Mouse (Mus musculus): ENCODE measurements at regions not wholly inside any gene's neighbourhood (a gene's known extent, or its start where the extent isn't known, plus 50 kb on each side); places are given as distances from the start of the nearest gene placed in this dataset.

DNA sequence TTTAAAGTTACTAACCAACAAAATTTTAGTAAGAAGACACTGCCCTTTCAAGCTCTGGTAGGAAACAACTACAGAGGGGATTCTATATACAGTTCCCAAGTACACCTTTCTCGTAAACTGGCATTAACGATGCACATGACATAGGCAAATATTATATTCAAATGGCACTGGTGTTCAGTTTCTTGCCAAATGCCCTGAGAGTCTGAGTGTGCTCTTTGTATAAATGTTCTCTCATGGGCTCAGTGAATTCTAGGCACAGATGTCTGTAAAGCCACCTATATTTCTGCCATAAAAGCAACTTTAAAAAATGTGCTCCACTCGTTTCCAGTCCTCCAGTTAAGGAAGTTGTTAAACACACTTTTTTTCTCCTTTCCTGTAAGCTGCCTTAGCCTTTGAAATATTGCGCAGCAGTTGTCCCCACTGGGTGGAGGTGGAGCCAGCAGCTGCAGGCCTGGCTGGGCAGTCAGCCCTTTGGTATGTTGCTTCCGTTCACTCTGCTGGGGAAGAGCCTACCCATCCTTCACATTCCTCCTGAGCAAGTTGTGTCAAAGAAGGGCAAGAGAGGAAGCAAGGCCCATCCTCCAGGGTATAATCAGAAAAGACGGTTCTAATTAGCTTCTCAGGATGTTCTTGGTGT lies 347.4 kb upstream of the Actbl2 start:
- Histone ChIP-seq H3K36me3 (no peaks in the 10 kb centered on the region), H3K4me1 (replicated peaks) (no peaks in the 10 kb centered on the region), H3K9me3 (no peaks in the 10 kb centered on the region), H3K9ac (no peak overlapping the region), H3K27ac (no peak overlapping the region), H3K27me3 (no peaks in the 10 kb centered on the region), H3K4me2 (no peak overlapping the region), H3K4me3 (no peak overlapping the region)
- 62% methylated on average over 6 of the region's 6 CpGs for WGBS
- ATAC-seq (ENCODE audit: low FRiP score) = no peak

DNA sequence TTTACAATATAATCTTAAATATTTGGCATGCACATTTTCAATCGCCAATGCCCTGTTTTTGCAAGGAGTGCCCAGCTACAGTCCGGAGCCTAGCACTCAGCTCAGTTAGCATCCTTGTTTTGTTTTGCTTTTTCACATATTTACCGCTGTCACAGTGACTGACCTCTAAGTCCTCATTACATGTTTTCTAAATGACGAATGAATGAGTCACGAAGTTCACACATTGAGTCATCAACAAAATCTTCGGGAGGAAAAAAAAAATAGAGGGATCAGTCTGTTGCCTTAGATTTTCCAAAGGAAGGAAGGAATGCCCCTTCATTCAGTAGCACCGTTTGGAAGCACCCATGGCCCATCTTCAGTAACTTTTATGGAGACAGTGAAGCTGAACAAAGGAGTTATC lies 342.9 kb upstream of the Actbl2 start:
- Histone ChIP-seq H3K27ac (no peak overlapping the region), H3K4me2 (no peak overlapping the region), H3K9me3 (no peaks in the 10 kb centered on the region), H3K27me3 (no peaks in the 10 kb centered on the region), H3K4me3 (no peak overlapping the region), H3K9ac (no peak overlapping the region), H3K36me3 (no peaks in the 10 kb centered on the region), H3K4me1 (replicated peaks) (no peaks in the 10 kb centered on the region)
- ATAC-seq (ENCODE audit: low FRiP score) = no peak
- 88% methylated on average over 7 of the region's 7 CpGs for WGBS

DNA sequence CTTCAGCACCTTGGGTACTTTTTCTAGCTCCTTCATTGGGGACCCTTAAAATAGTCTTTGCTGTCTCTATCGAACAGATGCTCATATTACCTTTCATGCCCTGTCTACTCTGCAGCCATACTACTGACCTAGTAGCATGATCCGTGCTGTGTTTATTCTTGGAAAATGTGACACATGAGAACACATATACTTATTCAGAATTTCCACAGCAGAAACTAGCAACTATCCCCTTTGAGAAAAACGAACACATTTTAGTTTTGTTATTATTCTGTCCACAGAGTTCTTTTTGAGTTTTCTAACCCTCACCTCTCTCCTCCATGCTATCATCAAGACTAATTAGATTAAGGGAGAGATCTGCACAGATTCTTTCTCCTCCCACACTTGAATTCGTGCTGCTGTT lies 341.6 kb upstream of the Actbl2 start:
- Histone ChIP-seq H3K9me3 (no peaks in the 10 kb centered on the region), H3K27me3 (no peaks in the 10 kb centered on the region), H3K4me1 (replicated peaks) (no peaks in the 10 kb centered on the region), H3K36me3 (no peaks in the 10 kb centered on the region), H3K9ac (no peak overlapping the region), H3K4me3 (no peak overlapping the region), H3K27ac (no peak overlapping the region), H3K4me2 (no peak overlapping the region)
- 86% methylated on average over 4 of the region's 4 CpGs for WGBS
- no peak for ATAC-seq (ENCODE audit: low FRiP score)

DNA sequence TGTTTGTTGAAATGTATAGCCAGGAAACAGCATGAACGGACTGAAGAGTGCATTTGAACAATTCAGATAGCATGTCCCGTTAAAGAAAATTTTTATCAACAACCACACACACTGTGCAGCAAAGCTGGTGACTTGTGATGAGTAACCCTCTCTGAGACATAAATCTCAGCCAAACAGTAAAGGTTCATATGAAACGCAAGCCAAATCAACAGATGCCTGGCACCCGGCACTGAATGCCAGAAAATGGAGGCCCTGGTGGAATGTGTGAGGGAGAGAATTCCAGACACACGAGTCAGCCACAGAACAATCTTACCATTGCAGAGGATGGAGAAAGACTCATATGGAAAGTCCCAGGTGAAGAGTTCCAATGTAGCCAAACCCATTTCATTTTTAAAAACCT lies 341.1 kb upstream of the Actbl2 start:
- 90% methylated on average over 5 of the region's 5 CpGs for WGBS

DNA sequence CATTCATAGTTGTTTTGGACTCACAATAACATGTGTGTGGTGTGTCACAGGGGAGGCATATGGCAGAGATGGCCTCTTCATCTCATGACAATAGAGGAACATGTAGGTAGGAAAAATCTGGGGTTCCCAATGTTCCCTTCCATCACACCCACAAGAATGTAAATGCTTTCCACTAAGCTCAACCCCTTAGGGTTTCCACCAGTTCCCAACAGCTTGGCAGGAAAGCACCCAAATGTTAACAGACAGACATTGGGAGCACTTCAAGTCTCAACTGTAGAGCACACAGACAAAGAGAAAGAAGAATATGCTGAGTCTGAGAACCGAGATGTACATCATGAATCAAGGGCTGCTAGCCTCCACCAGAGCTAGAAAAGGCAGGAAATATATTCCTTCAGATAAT lies 339.7 kb upstream of the Actbl2 start:
- Histone ChIP-seq H3K27me3 (no peaks in the 10 kb centered on the region), H3K9me3 (no peaks in the 10 kb centered on the region), H3K4me2 (no peak overlapping the region), H3K4me1 (replicated peaks) (no peaks in the 10 kb centered on the region), H3K27ac (no peak overlapping the region), H3K9ac (no peak overlapping the region), H3K4me3 (no peak overlapping the region), H3K36me3 (no peaks in the 10 kb centered on the region)
- ATAC-seq (ENCODE audit: low FRiP score) = no peak
- WGBS = 81% methylated on average over 1 of the region's 1 CpGs

More for the DNA sequence above, 341.1 kb upstream of the Actbl2 start:
- H3K4me3 ChIP-seq = no peak overlapping the region
- H3K4me1 ChIP-seq (replicated peaks) = no peaks in the 10 kb centered on the region
- no peak overlapping the region for H3K9ac ChIP-seq
- H3K9me3 ChIP-seq = no peaks in the 10 kb centered on the region
- no peak overlapping the region for H3K4me2 ChIP-seq
- no peaks in the 10 kb centered on the region for H3K36me3 ChIP-seq
- no peak for ATAC-seq (ENCODE audit: low FRiP score)
- no peak overlapping the region for H3K27ac ChIP-seq
- no peaks in the 10 kb centered on the region for H3K27me3 ChIP-seq

DNA sequence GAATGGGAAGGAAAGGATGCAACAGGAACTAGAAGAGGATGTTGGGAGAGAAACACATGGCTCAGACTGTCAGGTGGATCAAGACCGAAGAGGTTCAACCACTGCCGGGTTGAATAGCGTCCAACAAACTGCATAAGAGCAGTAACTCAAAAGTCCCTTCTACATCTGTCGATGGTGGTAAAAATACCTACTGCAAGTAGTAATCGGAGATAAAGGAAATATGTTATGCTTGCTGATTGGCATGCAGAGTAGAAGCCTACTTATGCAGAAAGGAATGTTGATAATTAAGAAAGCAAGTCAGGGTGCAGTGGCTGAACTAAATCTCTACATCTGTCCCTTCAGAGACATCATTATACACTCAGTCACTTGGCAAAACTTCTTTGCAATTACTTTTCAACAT lies 330.9 kb upstream of the Actbl2 start:
- WGBS = 95% methylated on average over 5 of the region's 5 CpGs
- H3K4me2 ChIP-seq = no peak overlapping the region
- no peaks in the 10 kb centered on the region for H3K4me1 ChIP-seq (replicated peaks)
- no peaks in the 10 kb centered on the region for H3K27me3 ChIP-seq
- H3K9ac ChIP-seq = no peak overlapping the region
- no peaks in the 10 kb centered on the region for H3K36me3 ChIP-seq
- H3K27ac ChIP-seq = no peak overlapping the region
- no peak for ATAC-seq (ENCODE audit: low FRiP score)
- H3K9me3 ChIP-seq = no peaks in the 10 kb centered on the region
- no peak overlapping the region for H3K4me3 ChIP-seq

DNA sequence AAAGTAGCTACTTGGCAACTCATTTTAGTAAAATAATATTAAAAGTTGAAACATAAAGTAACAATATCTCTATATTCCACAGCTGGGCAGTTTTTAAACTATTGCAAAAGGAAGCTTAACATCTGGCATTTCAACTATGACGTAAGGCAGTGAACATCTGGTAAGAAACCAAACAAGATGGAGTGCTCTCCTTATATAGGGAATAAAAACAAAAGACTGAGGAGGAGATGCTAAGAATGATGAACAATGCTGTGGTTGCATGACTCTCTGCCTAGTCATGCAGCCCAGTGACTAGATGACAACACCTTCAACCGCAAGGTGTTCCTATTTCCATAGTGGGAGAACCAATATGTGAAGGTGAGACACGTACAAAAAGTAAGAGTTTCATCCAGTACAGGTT lies 329.9 kb upstream of the Actbl2 start:
- no peak overlapping the region for H3K27ac ChIP-seq
- no peak overlapping the region for H3K4me3 ChIP-seq
- WGBS = 92% methylated on average over 3 of the region's 3 CpGs
- H3K9me3 ChIP-seq = no peaks in the 10 kb centered on the region
- H3K4me1 ChIP-seq (replicated peaks) = no peaks in the 10 kb centered on the region
- ATAC-seq (ENCODE audit: low FRiP score) = no peak
- no peaks in the 10 kb centered on the region for H3K36me3 ChIP-seq
- no peak overlapping the region for H3K9ac ChIP-seq
- no peak overlapping the region for H3K4me2 ChIP-seq
- no peaks in the 10 kb centered on the region for H3K27me3 ChIP-seq

DNA sequence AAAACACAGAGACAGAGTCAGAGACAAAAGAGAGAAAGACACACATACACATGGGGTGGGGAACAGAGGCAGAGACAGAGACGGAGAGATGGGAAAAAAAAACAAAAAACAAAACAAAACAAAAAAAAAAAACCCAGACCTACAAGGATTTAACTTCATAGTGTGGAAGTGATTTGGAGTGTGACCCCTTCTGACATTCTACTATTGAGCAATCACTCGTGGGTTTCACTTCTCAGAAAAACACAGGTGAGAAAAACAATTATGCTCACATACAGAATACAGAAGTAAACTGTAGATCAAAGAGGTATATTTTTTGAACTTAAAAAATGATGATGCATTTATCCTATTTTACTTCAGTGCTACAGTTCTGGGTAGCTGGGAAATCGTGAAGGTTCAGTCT lies 326.7 kb upstream of the Actbl2 start:
- ATAC-seq (ENCODE audit: low FRiP score) = no peak
- Histone ChIP-seq H3K4me1 (replicated peaks) (no peaks in the 10 kb centered on the region), H3K9me3 (no peaks in the 10 kb centered on the region), H3K4me3 (no peak overlapping the region), H3K9ac (no peak overlapping the region), H3K27me3 (no peaks in the 10 kb centered on the region), H3K27ac (no peak overlapping the region), H3K4me2 (no peak overlapping the region), H3K36me3 (no peaks in the 10 kb centered on the region)
- 82% methylated on average over 3 of the region's 3 CpGs for WGBS

DNA sequence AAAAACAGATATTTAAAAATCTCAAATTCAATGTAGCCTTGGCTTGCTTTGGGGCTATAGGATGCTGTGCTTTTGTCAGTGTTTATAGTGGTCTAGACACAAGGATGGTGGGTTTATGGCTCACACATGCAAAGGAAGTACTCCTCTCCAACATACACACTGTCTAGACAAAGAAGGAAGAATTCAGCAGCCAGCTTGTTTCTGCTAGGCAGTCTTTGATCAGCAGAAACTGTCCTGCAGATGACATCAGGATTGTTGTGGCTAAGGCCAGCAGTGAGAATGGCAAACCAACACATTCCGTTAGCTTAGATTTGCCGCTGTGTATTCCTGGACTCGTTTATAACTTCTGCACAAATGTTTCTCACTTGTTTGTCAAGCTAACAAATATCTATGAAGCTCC lies 325.9 kb upstream of the Actbl2 start:
- no peaks in the 10 kb centered on the region for H3K27me3 ChIP-seq
- 83% methylated on average over 3 of the region's 3 CpGs for WGBS

DNA sequence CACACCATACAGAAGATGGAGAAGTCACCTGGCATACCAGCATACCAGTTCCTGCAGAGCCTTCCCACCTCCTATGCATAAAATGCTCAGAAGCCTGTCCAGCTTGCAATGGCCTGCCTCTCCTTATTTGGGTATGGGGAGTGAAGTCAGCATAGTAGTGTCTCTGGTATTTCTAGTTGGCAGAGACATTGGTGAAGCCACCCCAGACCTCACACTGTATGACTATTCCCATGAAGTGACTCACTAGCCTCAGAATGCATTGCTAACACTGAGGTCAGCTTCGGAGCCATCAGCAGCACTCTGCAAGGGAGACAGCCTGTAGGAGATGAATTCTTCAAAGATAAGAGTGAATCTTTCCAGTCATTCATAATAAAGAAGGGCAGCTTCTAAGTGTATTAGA lies 325.2 kb upstream of the Actbl2 start:
- no peaks in the 10 kb centered on the region for H3K27me3 ChIP-seq
- no peak overlapping the region for H3K4me2 ChIP-seq
- no peak overlapping the region for H3K27ac ChIP-seq
- no peak for ATAC-seq (ENCODE audit: low FRiP score)
- no peaks in the 10 kb centered on the region for H3K9me3 ChIP-seq
- no peak overlapping the region for H3K4me3 ChIP-seq
- WGBS = 91% methylated on average over 1 of the region's 1 CpGs
- no peak overlapping the region for H3K9ac ChIP-seq
- no peaks in the 10 kb centered on the region for H3K36me3 ChIP-seq
- no peaks in the 10 kb centered on the region for H3K4me1 ChIP-seq (replicated peaks)

More for the DNA sequence above, 325.9 kb upstream of the Actbl2 start:
- Histone ChIP-seq H3K4me1 (replicated peaks) (no peaks in the 10 kb centered on the region), H3K27ac (no peak overlapping the region), H3K36me3 (no peaks in the 10 kb centered on the region), H3K9ac (no peak overlapping the region), H3K9me3 (no peaks in the 10 kb centered on the region), H3K4me2 (no peak overlapping the region), H3K4me3 (no peak overlapping the region)
- no peak for ATAC-seq (ENCODE audit: low FRiP score)

DNA sequence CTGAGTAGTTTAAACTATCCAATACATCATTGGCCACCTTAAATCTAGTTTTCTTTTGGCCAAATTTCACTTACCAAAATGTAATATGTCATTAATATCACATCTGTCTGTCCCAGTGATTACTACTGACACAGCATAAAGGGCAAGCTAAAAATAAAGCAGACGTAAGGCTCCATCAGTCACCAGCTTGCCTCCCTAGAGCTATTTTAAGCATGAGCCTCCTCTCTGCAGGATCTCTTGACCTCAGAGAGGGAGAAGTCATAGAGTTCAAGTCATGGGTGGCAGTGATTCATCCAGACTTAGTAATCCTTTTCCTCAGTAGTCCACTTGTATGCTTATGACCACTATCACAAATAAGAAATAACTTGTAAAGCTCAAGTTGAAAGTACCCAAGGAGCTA lies 313.2 kb upstream of the Actbl2 start:
- no peak overlapping the region for H3K27ac ChIP-seq
- no peak for ATAC-seq (ENCODE audit: low FRiP score)
- no peaks in the 10 kb centered on the region for H3K27me3 ChIP-seq
- H3K36me3 ChIP-seq = no peaks in the 10 kb centered on the region
- WGBS = 64% methylated on average over 1 of the region's 1 CpGs
- H3K9ac ChIP-seq = no peak overlapping the region
- no peaks in the 10 kb centered on the region for H3K9me3 ChIP-seq
- no peak overlapping the region for H3K4me2 ChIP-seq
- no peak overlapping the region for H3K4me3 ChIP-seq
- H3K4me1 ChIP-seq (replicated peaks) = no peaks in the 10 kb centered on the region

DNA sequence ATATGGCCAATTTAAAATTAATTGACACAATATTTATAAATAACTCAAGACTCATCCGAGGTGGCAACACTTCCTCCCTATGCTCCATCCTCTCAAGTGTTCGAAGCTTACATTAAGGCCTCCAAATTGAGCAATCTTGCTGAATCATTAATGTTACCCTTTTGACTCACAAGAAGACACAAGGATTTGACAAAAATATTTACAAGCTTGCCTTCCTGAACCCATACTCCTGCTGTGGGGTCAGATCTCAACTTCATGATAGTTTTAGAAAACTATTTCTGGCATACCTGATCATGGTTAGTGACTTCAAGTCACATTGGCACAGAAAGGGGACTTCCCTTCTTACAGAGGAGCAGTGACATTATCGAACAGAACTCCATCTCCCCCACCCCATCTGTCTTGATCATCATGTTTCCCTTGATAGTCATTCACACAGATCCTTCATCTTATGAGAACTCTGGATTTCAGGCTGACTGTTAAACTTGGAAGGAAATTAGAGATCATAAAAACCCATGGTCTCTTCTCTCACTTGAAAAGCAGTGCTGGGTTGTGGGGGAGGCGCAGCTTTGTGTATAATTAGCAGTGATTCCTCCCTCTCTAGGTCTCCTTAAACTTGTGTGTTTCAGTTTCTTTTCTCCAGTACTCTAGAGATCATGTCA lies 311.7 kb upstream of the Actbl2 start:
- ATAC-seq (ENCODE audit: low FRiP score) = no peak
- 93% methylated on average over 4 of the region's 4 CpGs for WGBS

DNA sequence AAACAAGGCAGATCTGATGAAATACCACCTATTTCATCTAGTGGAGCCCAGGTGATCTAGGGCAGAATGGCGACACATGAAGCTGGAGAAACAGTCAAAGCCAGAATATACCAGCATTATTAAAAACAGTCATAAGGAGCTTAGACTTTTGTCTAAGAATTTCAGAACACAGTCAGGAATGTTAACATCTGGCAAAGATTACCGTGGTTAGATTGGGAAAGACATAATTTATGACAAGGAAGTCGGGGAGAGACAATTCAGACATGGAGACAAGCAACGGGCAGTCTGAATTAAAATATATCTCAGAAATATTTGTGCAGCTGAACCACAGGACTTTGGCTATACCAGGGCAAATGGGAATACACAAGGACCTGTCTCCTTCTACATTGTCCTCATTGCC lies 310.8 kb upstream of the Actbl2 start:
- Histone ChIP-seq H3K9ac (no peak overlapping the region), H3K27me3 (no peaks in the 10 kb centered on the region), H3K4me3 (no peak overlapping the region), H3K9me3 (no peaks in the 10 kb centered on the region), H3K4me1 (replicated peaks) (no peaks in the 10 kb centered on the region), H3K36me3 (no peaks in the 10 kb centered on the region), H3K27ac (no peak overlapping the region), H3K4me2 (no peak overlapping the region)
- WGBS = 82% methylated on average over 4 of the region's 4 CpGs
- ATAC-seq (ENCODE audit: low FRiP score) = no peak

More for the DNA sequence above, 311.7 kb upstream of the Actbl2 start:
- Histone ChIP-seq H3K27ac (no peak overlapping the region), H3K9ac (no peak overlapping the region), H3K9me3 (no peaks in the 10 kb centered on the region), H3K27me3 (no peaks in the 10 kb centered on the region), H3K4me3 (no peak overlapping the region), H3K4me2 (no peak overlapping the region), H3K4me1 (replicated peaks) (no peaks in the 10 kb centered on the region), H3K36me3 (no peaks in the 10 kb centered on the region)
